Mouse (Mus musculus) heart, postnatal 14 days (tissue): Measurements from ENCODE around the gene Rdh16f2. TPM values are rescaled to one million over a fixed set of nuclear protein-coding genes. Genes with fewer than 3 reads are reported as not detected.
"Not testable (repeated sequence)": the region's sequence is repeated elsewhere in the genome, so short reads cannot be mapped to it uniquely, and the experiment has no call there.

ENCODE experiments used
- DNase-seq, 2 experiments: peaks; one replicate each; pipeline ENCODE4 v3.0.0; 2021 to 2022
- intact Hi-C: fragments of 180-260 bp; cut with DNase I; formaldehyde crosslinking; loops from one replicate; pipeline ENCODE4 v1.15.1; 2025
- long read RNA-seq, 2 experiments: library from polyadenylated mRNA; stranded (forward); transcript quantifications; one replicate each; pipeline ENCODE4 v2.0.0; 2021
- total RNA-seq, 2 experiments: library from RNA; stranded (reverse); gene quantifications; 2 replicates each; pipeline ENCODE4 v1.2.3; 2021

Gene Rdh16f2
- not detected for total RNA-seq
- long read RNA-seq, experiment 1, result 0 reads
- long read RNA-seq, experiment 2, result 0 reads

- intact Hi-C loops, result no loop called here
Observed at GRCm38 (mm10) chr10:127866232-127866631, at the start of gene Rdh16f2. Gene Rdh16f2, plus strand, starts transcription at chr10:127866474.

GRCm38 (mm10) chr10:127817268-127817910 lies 48.9 kb upstream of the Rdh16f2 start:
- DNase-seq, intact Hi-C loops: not testable (repeated sequence)

More at GRCm38 (mm10) chr10:127866232-127866631, at the start of gene Rdh16f2:
- DNase-seq, result no peak

GRCm38 (mm10) chr10:127821806-127822205 lies 44.5 kb upstream of the Rdh16f2 start:
- DNase-seq, intact Hi-C loops: not testable (repeated sequence)

GRCm38 (mm10) chr10:127825386-127825785 lies 40.9 kb upstream of the Rdh16f2 start:
- DNase-seq, result peak in 1 of 2 experiments; percentile 7
- intact Hi-C loops, result no loop called here

GRCm38 (mm10) chr10:127829121-127829520 lies 37.2 kb upstream of the Rdh16f2 start:
- intact Hi-C loops, result no loop called here
- DNase-seq, result no peak

DNA sequence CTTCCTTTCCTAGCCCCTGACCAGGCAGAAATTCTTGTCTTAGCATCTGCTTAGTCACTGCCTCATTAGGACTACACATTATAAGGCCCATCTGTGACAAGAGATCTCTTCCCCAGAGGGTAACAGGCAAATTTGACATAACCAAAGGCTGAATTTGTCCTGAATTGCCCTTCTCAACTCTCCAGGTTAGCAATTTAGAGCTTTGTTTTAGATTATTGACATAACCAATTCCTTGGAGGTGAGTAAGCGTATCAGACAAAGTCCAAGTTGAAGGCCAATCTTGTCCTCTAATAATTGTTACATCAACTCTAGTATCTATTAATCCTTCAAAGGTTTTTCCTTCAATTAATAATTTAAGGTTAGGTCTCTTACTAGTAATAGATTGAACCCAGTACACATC lies 32.1 kb upstream of the Rdh16f2 start:
- DNase-seq, intact Hi-C loops: not testable (repeated sequence)

- no peak for DNase-seq
- intact Hi-C loops, result no loop called here
Observed at GRCm38 (mm10) chr10:127835292-127835691, 31.0 kb upstream of the Rdh16f2 start.

GRCm38 (mm10) chr10:127837793-127838192 lies 28.5 kb upstream of the Rdh16f2 start:
- intact Hi-C loops, DNase-seq: not testable (repeated sequence)

DNA sequence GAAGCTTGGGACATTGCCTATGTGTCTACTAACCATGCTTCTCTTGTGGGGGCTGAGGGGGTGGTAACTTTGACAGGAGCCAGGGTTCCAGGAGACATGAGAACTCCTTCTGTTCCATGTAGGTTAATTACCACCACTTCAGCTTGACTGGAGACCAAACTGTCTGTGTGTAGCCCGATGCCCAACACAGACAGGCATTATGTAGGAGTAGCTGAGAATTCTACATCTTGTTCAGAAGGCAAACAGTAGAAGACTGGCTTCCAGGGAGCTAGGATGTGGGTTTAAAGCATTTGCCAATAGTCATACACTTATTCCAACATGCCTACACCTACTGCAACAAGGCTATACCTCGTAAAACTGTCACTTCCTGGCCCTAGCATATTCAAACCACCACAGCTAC lies 27.7 kb upstream of the Rdh16f2 start:
- intact Hi-C loops, result no loop called here
- DNase-seq, result no peak

- intact Hi-C loops, result no loop called here
- no peak for DNase-seq
Observed at GRCm38 (mm10) chr10:127840776-127841175, 25.5 kb upstream of the Rdh16f2 start.

- intact Hi-C loops, DNase-seq: not testable (repeated sequence)
Observed at GRCm38 (mm10) chr10:127845945-127846344, 20.3 kb upstream of the Rdh16f2 start.

DNA sequence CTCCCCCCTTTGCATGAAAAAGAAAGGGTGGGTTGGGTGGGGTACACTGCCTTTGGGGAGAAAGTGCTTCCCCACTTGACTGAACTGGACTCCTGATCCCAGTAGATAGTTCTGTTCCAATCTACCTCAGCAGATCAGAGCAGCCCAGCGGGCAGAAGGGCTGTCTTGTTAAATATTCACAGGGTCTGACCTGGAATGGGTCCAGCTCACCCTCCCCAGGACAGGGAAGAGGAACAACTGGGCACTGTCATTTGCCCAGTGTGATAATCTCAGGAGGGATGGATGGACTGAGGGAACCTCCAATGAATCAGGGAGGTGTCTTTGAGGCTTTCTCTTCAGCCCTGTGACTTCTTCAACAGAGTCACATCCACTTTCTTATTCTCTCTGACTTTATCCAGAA lies 18.2 kb upstream of the Rdh16f2 start:
- no peak for DNase-seq
- intact Hi-C loops, result no loop called here

DNA sequence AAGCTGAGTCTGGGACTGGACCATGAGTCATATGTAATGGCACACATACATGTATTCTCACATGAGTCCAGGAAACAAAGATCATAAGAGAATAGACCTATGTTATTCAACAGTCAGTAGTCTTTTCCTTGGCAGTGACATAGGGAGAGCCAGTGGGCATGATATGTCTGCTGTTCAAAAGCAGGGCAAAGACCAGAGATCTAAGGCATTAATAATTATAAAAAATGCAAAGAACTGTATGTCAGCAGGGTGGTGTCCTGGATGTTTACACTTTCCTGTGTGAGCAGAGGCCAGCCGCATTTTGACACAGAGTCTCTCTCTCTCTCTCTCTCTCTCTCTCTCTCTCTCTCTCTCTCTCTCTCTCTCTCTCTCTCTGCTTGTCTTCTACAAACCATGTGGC lies 16.6 kb upstream of the Rdh16f2 start, which contains the start of gene Rdh19:
Rdh19 (plus strand) TSS at position 301 of the 400 bp plus-strand sequence.
- intact Hi-C loops, result no loop called here

DNA sequence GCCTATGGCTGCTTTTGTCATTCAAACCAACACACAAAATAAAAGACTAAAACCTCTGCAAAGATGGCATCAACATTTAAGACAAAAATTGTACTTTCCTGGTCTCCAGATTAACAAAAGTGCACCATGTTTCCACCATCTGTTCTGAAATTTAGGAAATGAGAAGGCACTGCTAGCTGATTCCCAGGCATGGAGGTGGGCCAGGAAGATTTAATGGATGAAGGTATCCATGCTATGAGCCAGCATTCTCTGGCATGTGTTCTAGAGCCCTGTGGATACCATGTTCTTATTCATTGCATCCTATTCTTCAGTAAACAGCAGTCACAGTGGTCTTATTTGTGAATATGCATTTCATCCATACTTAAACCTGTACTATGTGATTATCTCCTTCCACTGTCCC lies 9.9 kb upstream of the Rdh16f2 start:
- no peak for DNase-seq
- intact Hi-C loops, result no loop called here

More for the DNA sequence above, 16.6 kb upstream of the Rdh16f2 start, which contains the start of gene Rdh19:
- no peak for DNase-seq

- intact Hi-C loops, result no loop called here
- DNase-seq, result no peak
Observed at GRCm38 (mm10) chr10:127864931-127865330, 1.3 kb upstream of the Rdh16f2 start.

DNA sequence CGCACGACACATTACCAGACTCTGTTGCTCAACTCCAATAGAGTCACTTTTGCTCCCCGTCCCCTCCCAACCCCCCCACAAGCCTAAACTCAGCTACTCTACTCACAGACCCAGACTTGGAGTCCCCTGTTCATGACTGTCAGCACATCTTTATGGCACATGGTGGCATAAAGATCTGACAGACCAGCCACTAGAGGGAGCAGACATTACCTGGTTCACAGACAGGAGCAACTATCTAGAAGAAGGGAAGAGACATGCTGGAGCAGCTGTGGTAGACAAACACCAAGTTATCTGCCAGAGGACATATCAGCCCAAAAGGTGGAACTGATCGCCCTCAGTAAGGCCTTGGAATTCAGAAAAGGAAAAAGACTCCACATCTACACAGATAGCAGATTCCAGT lies 6.2 kb downstream of the Rdh16f2 start:
- intact Hi-C loops, result no loop called here
- DNase-seq, result no peak

- DNase-seq, result no peak
- intact Hi-C loops, result no loop called here
Observed at GRCm38 (mm10) chr10:127877681-127878080, 11.4 kb downstream of the Rdh16f2 start.

GRCm38 (mm10) chr10:127878262-127879057 lies 12.2 kb downstream of the Rdh16f2 start:
- no peak for DNase-seq
- intact Hi-C loops, result no loop called here

- intact Hi-C loops, result no loop called here
Observed at GRCm38 (mm10) chr10:127879155-127879688, 12.9 kb downstream of the Rdh16f2 start.

GRCm38 (mm10) chr10:127881041-127881440 lies 14.8 kb downstream of the Rdh16f2 start:
- intact Hi-C loops, result no loop called here
- no peak for DNase-seq

More at GRCm38 (mm10) chr10:127879155-127879688, 12.9 kb downstream of the Rdh16f2 start:
- DNase-seq, result no peak

DNA sequence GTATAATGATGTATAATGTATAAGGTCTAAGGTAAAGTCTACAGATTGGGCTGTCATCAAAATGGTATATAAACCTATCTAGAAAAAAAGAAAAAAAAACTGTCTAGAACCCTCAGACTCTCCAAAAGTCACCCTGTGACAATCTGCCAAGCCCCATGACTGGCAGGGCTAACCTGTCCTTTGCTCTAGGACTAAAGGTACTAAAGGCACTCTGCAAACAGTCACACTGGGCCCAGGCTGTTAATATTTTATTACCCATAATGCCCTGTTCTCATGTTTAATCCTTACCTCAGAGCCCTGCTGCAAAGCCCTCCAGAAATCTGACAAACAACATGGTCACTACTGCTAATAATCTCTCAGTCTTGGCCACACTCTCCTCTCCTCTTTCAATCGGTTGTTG lies 20.3 kb downstream of the Rdh16f2 start:
- no peak for DNase-seq
- intact Hi-C loops, result no loop called here
